Mouse (Mus musculus) stomach, embryonic 14.5 days (tissue): ENCODE measurements at regions not wholly inside any gene's neighbourhood (a gene's known extent, or its start where the extent isn't known, plus 50 kb on each side); places are given as distances from the start of the nearest gene placed in this dataset.

Experiments
- ATAC-seq: fragments of 200-750 bp; cut with Nextera tagmentation; 2 replicates; pipeline ENCODE4 v1.8.0; 2017; ENCODE audit warnings: low read depth, moderate TSS enrichment; ENCODE audit not compliant: insufficient number of reproducible peaks, insufficient read depth, low FRiP score
- H3K27ac ChIP-seq: fragments of 300-500 bp; sonication (generic); 2 replicates; pipeline ENCODE4 v1.5.1; 2014; ENCODE audit warnings: mild to moderate bottlenecking, low read length, moderate library complexity, mixed read lengths
- H3K27me3 ChIP-seq: fragments of 300-500 bp; sonication (generic); 2 replicates; pipeline ENCODE4 v1.6.1; 2014; ENCODE audit warnings: low read length, control low read depth, mixed read lengths; ENCODE audit not compliant: control insufficient read depth, insufficient read depth
- H3K36me3 ChIP-seq: fragments of 300-500 bp; sonication (generic); 2 replicates; pipeline ENCODE4 v1.6.1; 2014; ENCODE audit warnings: mild to moderate bottlenecking, control low read depth, low read length, moderate library complexity, mixed read lengths; ENCODE audit not compliant: control insufficient read depth, insufficient read depth
- H3K4me1 ChIP-seq: fragments of 300-500 bp; sonication (generic); 2 replicates; pipeline ENCODE4 v1.6.1; 2014; ENCODE audit warnings: low read length, control low read depth, mixed read lengths; ENCODE audit not compliant: control insufficient read depth, insufficient read depth
- H3K4me2 ChIP-seq: fragments of 300-500 bp; sonication (generic); replicated peaks from 2 replicates; pipeline ENCODE4 v1.6.1; 2014; ENCODE audit warnings: low read depth, low read length, control low read depth
- H3K4me3 ChIP-seq: fragments of 300-500 bp; sonication (generic); 2 replicates; pipeline ENCODE4 v1.5.1; 2014; ENCODE audit warnings: low read depth, low read length, control low read depth
- H3K9ac ChIP-seq: fragments of 300-500 bp; sonication (generic); replicated peaks from 2 replicates; pipeline ENCODE4 v1.6.1; 2014; ENCODE audit warnings: low read depth, mild to moderate bottlenecking, control low read depth, low read length, moderate library complexity, mixed read lengths
- H3K9me3 ChIP-seq: fragments of 300-500 bp; sonication (generic); 2 replicates; pipeline ENCODE4 v1.6.1; 2016; ENCODE audit warnings: low read depth, low read length, control low read depth; ENCODE audit not compliant: control insufficient read depth
- whole genome bisulfite sequencing: fragments of 180-500 bp; shearing (Covaris S2); extraction: QIAGEN DNeasy Blood & Tissue Kit; methylation state at CpG from one replicate; pipeline ENCODE4 v1.1.7; 2014; 5-methylcytosine and 5-hydroxymethylcytosine counted together

DNA sequence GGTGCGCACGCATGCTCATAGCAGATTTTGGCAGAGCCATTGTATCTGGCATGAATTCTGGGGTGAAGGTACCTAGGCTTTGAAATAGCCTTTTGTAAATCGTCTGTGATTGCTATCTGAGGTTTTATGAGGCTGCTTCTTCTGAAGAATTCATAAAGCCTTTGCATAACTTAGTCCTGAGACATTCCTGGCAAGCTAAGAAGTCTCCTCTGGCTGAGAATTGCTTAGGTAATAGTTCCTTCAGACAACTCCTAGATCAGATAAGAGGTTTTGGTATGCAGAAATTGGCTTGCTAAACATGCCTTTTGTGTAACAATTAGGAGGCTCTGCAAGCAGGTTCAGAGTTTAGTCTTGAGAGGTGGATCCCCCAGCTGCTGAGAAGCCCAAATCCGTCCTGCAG is 82.7 kb downstream of the Pmp22 start:
- no peak overlapping the region for H3K4me2 ChIP-seq
- no peak overlapping the region for H3K27ac ChIP-seq
- ATAC-seq = no peak
- no peaks in the 10 kb centered on the region for H3K36me3 ChIP-seq
- H3K27me3 ChIP-seq = no peaks in the 10 kb centered on the region
- 69% methylated on average over 4 of the region's 4 CpGs for WGBS
- H3K9me3 ChIP-seq = no peaks in the 10 kb centered on the region
- H3K4me3 ChIP-seq = no peak overlapping the region
- no peaks in the 10 kb centered on the region for H3K4me1 ChIP-seq
- no peak overlapping the region for H3K9ac ChIP-seq

DNA sequence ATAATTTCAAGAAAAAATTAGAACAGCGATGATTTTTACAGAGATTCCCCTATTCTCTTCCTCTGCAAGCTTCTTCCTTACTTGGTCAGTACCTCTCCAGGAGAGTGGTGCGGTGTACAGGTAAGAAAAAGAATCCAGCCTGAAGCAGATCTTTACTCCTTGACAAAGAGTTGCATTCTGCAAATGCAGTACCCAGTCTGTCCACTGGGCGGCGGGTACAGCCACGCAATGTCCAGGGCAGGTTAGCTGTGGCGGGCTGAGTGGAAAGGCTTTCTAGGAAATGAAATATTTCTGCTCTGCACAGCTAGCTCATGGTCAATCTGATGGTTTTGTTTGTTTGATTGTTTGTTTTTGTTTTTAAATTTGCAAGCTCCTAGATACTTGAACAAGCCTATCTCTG is 84.3 kb downstream of the Pmp22 start:
- Histone ChIP-seq H3K36me3 (no peaks in the 10 kb centered on the region), H3K27me3 (no peaks in the 10 kb centered on the region)

DNA sequence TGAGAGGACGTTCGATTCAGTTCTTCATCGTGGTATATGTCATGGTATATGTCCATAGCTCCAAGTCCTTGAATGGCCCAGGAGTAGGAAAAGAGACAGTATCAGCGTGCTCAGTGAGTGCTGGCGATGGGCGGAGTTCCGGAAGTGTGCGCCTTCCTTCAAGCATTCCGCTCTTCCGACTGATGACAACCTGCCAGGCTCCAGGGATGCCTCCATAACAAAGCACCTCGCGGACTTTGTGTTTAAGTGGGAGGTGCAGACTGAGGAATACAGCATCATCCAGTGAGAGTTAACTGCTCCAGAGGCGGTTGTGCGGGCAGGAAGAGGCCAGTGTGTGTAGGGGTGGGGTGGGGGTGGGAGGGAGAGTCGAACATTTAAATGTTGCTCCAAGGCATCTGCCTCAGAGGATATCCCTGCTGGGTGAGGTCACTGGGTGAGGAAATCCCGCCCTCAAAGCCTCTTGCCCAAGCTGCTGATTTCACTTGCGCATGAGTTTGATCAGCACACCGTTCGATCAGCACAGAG is 85.2 kb downstream of the Pmp22 start:
- H3K27me3 ChIP-seq = no peaks in the 10 kb centered on the region
- H3K4me3 ChIP-seq = no peak overlapping the region
- no peak overlapping the region for H3K27ac ChIP-seq
- no peaks in the 10 kb centered on the region for H3K9me3 ChIP-seq
- ATAC-seq = no peak
- 64% methylated on average over 19 of the region's 19 CpGs for WGBS
- H3K4me2 ChIP-seq = no peak overlapping the region
- H3K9ac ChIP-seq = no peak overlapping the region
- H3K4me1 ChIP-seq = no peaks in the 10 kb centered on the region
- no peaks in the 10 kb centered on the region for H3K36me3 ChIP-seq

More for the DNA sequence above, 84.3 kb downstream of the Pmp22 start:
- Histone ChIP-seq H3K4me1 (no peaks in the 10 kb centered on the region), H3K27ac (no peak overlapping the region), H3K4me3 (no peak overlapping the region), H3K9me3 (no peaks in the 10 kb centered on the region), H3K4me2 (no peak overlapping the region), H3K9ac (no peak overlapping the region)
- 15% methylated on average over 6 of the region's 6 CpGs for WGBS
- no peak for ATAC-seq

DNA sequence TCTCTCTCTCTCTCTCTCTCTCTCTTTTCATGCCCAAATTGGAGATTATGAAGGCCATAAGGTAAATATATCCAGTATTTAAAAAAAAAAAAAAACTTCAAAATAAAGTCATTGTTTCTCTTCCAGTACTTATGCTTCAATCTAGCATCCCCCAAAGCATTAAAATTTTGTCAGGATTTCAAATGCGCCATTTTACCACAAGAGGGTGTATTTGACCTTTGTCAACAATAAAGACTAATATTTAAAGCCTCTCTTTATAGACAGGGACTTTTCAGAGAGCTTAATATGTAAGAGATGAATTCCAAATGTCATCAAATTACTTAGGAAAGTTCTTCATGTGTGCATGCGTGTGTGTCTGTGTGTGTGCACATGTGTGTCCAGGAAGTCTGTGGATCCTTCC is 87.2 kb downstream of the Pmp22 start:
- ATAC-seq = no peak
- 73% methylated on average over 2 of the region's 2 CpGs for WGBS
- Histone ChIP-seq H3K27ac (no peak overlapping the region), H3K9me3 (no peaks in the 10 kb centered on the region), H3K9ac (no peak overlapping the region), H3K4me3 (no peak overlapping the region), H3K4me2 (no peak overlapping the region), H3K27me3 (no peaks in the 10 kb centered on the region), H3K36me3 (no peaks in the 10 kb centered on the region), H3K4me1 (no peaks in the 10 kb centered on the region)

DNA sequence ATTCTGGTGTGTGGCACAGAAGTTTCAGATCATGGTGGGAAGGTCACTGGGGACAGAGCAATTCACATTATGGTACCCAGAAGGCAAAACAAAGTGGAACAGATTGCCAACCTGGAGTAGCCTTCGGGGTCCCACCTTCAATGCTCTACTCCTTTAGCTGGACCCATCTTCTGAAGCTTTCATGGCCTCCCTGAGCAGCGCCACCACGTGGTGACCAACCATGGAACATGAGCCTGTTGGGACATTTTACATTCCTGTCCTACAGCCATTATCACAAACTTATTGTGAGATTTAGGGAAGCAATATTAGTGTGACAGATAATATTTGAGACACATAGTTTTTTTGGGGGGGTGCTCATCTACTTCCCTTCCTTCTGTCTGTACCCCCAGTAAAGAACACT is 88.3 kb downstream of the Pmp22 start:
- H3K4me2 ChIP-seq = no peak overlapping the region
- 77% methylated on average over 3 of the region's 3 CpGs for WGBS
- no peak for ATAC-seq

DNA sequence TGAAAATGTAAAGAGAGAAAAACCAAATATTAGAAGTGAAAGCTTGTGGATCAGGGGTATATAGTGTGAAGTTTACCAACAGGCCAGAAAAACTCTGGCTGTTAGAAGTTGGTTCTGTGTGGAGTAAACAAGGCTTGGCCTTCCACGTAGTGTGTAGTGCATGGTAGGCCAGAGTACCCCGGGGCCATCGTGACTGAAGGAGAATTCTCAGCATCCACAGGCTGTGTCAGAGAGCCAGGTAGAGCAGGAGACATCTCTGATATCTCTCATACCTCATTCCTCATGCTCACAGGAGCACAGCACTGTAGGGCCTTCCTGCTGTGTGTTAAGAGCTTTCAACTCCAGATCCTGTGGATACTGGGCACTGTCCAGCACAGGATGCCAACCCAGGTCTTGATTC is 97.7 kb downstream of the Pmp22 start:
- ATAC-seq = no peak
- WGBS = 90% methylated on average over 3 of the region's 3 CpGs
- H3K4me2 ChIP-seq = no peak overlapping the region

More for the DNA sequence above, 88.3 kb downstream of the Pmp22 start:
- Histone ChIP-seq H3K27ac (no peak overlapping the region), H3K27me3 (no peaks in the 10 kb centered on the region), H3K4me3 (no peak overlapping the region), H3K9me3 (no peaks in the 10 kb centered on the region), H3K36me3 (no peaks in the 10 kb centered on the region), H3K9ac (no peak overlapping the region), H3K4me1 (no peaks in the 10 kb centered on the region)

DNA sequence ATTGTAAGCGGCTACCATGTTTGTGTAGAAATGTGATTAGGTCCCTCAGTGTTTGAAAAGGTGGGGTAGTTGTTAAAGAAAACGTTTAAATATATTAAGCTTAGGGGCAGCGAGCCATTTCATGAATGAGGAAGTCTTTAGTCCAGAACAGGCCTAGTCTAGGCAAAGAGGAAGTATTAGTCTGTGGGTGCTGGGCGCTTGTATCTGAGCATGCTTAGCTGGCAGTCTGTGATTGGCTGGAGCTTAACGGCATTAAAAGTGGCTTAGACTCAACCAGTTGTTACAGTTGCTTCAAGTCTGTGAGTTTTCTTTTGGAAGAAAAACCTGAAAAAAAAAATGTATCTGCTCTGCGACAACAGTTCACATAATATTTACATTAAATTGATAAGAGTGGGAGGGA is 102.0 kb downstream of the Pmp22 start:
- Histone ChIP-seq H3K27me3 (no peaks in the 10 kb centered on the region), H3K27ac (no peak overlapping the region), H3K9me3 (no peaks in the 10 kb centered on the region), H3K36me3 (no peaks in the 10 kb centered on the region), H3K9ac (no peak overlapping the region), H3K4me2 (no peak overlapping the region), H3K4me1 (0 out of 2 replicates have a peak, but pooled peaks cover 5% of the 10 kb centered on the region), H3K4me3 (no peak overlapping the region)
- WGBS = 66% methylated on average over 6 of the region's 6 CpGs
- ATAC-seq = no peak

More for the DNA sequence above, 97.7 kb downstream of the Pmp22 start:
- H3K4me3 ChIP-seq = no peak overlapping the region
- H3K27me3 ChIP-seq = no peaks in the 10 kb centered on the region
- no peak overlapping the region for H3K9ac ChIP-seq
- H3K36me3 ChIP-seq = no peaks in the 10 kb centered on the region
- H3K27ac ChIP-seq = no peak overlapping the region
- no peaks in the 10 kb centered on the region for H3K9me3 ChIP-seq
- H3K4me1 ChIP-seq = 0 out of 2 replicates have a peak, but pooled peaks cover 5% of the 10 kb centered on the region

DNA sequence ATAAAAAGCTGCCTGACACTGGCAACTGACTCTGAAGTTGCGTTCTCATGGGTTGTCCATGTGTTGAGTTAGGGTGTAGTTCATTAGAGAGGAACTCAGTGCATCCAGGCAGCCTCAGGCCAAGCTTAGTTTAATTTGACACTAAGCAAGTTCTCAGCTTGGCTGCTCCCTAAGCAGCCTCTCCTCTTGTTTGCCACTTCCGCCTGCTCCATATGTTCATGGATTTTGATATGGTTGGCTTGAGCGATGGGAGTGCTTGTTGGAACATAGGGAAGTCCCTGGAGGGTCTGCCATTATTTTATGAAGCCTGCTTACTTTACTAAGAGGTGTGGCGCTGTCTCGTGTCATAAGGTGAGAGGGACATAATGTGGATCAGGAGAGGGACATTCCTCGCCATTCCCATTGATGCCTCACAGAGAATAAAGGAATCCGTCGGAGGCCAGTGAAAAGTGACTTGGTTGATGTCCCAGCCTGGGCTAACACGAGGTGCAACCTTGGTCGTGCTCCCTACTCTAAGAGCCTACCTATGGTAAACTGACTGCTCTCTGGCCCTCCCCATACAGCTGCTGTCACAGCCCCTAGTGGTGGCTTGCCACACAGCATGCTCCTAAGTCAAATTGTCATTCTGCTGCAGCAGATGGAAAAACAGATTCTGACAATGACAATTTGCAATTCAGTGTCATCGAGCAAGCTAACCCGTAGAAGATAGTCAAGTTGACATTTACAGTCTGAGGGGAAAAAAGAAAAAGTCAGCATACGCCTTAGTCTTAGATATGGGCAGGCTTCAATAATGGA is 104.6 kb downstream of the Pmp22 start:
- no peak overlapping the region for H3K27ac ChIP-seq
- no peak overlapping the region for H3K4me2 ChIP-seq
- ATAC-seq = no peak
- H3K4me3 ChIP-seq = no peak overlapping the region
- no peak overlapping the region for H3K9ac ChIP-seq
- 85% methylated on average over 13 of the region's 13 CpGs for WGBS
- H3K36me3 ChIP-seq = no peaks in the 10 kb centered on the region
- H3K4me1 ChIP-seq = 0 out of 2 replicates have a peak, but pooled peaks cover 2% of the 10 kb centered on the region
- H3K9me3 ChIP-seq = no peaks in the 10 kb centered on the region
- H3K27me3 ChIP-seq = no peaks in the 10 kb centered on the region
